Mouse (Mus musculus) spleen, adult 2 months (tissue): ENCODE measurements around the gene Elac2.

Experiments
- CTCF ChIP-seq: fragments of 200-500 bp; IDR thresholded peaks from 2 replicates; pipeline ENCODE4 v1.5.1; 2011; ENCODE audit warnings: mild to moderate bottlenecking, inconsistent platforms; ENCODE audit not compliant: insufficient read depth, insufficient read length, insufficient replicate concordance; ENCODE audit errors: extremely low read depth
- POLR2A ChIP-seq: fragments of 200-500 bp; IDR thresholded peaks from 2 replicates; pipeline ENCODE4 v1.6.1; 2011; ENCODE audit warnings: low read depth, low read length, inconsistent platforms

GRCm38 (mm10) chr11:65001729-65002128, 22.9 kb downstream of the Elac2 start:
- TF ChIP-seq CTCF (no peak), POLR2A (no peak)
